Mouse (Mus musculus) liver, adult 2 months (tissue): ENCODE data around the gene Zfp668.

Experiments
- CTCF ChIP-seq: fragments of 200-500 bp; IDR thresholded peaks from 2 replicates; pipeline ENCODE4 v1.5.1; 2011; ENCODE audit warnings: low read depth, low read length, control low read depth
- POLR2A ChIP-seq: fragments of 200-500 bp; IDR thresholded peaks from 2 replicates; pipeline ENCODE4 v1.6.1; 2011; ENCODE audit warnings: low read length, control low read depth; ENCODE audit not compliant: insufficient read depth; ENCODE audit errors: extremely low read depth

DNA sequence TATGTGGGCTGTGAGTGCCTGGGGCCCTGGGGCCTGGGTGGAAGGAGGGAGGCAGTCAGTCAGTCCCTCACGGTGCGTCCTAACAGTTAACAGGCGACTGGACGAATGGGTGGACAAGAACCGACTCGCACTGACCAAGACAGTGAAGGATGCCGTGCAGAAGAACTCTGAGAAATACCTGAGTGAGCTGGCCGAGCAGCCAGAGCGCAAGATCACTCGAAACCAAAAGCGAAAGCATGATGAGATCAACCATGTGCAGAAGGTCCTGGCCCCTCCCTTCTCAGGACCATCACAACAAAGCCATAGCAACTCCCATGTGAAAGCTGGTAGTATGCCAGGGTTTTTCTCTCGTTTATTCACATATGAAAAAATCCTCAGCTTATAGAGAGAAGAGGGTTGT, 38.7 kb upstream of the Zfp668 start:
- TF ChIP-seq CTCF (no peak), POLR2A (no peak)
